Mouse (Mus musculus) heart, adult 2 months (tissue): ENCODE data around the gene Trappc5.

Experiments used
- CTCF ChIP-seq: fragments of 200-600 bp; IDR thresholded peaks from 2 replicates; pipeline ENCODE4 v1.8.1; 2022; ENCODE audit warnings: antibody characterized with exemption, mild to moderate bottlenecking, moderate library complexity
- EP300 ChIP-seq: fragments of 200-500 bp; IDR thresholded peaks from 2 replicates; pipeline ENCODE4 v1.6.1; 2011; ENCODE audit warnings: low read depth, low read length, control low read depth; ENCODE audit not compliant: insufficient read depth
- POLR2A ChIP-seq: fragments of 200-500 bp; IDR thresholded peaks from 2 replicates; pipeline ENCODE4 v1.6.1; 2011; ENCODE audit warnings: mild to moderate bottlenecking, low read depth, low read length, control low read depth; ENCODE audit not compliant: insufficient read depth

DNA sequence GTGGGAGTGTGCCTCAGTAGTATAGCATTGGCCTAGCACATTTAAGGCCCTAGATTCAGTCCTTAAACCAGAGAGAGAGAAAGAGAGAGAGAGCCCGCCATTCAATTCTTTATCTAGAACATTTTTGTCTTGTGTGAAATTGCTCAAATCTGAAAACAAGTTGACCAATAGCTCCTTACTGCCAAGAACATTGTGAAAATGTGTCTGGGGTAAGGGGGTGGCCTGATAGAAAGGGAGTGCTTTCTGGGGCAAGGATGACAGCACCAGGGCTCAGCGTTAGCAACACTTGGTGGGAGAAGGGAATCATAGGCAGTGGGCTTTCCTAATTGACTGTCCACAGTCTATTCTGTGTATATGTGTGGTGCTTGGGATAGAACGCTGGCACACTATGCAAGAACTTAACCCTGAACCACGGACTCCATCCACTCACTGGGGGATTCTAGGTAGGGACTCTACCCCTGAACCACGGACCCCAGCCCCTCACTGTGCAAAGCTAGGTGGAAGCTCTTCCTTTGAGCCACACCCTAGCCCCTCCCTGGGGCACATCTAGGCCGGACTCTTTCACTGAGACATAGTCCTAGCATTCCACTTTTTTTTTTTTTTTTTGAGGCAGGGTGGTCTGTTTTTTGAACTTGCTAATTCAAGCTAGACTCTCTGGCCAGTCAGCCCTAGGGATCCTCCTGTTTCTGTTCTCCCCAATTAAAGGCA, 29.1 kb upstream of the Trappc5 start:
- TF ChIP-seq POLR2A (no peak), CTCF (no peak), EP300 (no peak)
